Mouse (Mus musculus) cerebellum, adult 9-11 months (tissue): Measurements from ENCODE around the gene Sorbs2.

Experiments
- DNase-seq: peaks from one replicate; pipeline ENCODE4 v3.0.0; 2022

Sorbs2 gene

GRCm38 (mm10) chr8:45687942-45688695, 180.5 kb downstream of the Sorbs2 start:
- no peak for DNase-seq

GRCm38 (mm10) chr8:45689611-45690207, 182.1 kb downstream of the Sorbs2 start:
- no peak for DNase-seq

- no peak for DNase-seq
These were observed 192.5 kb downstream of the Sorbs2 start for GRCm38 (mm10) chr8:45700100-45700499.

GRCm38 (mm10) chr8:45703700-45704101, 196.1 kb downstream of the Sorbs2 start:
- DNase-seq: no peak

- no peak for DNase-seq
These were observed 201.5 kb downstream of the Sorbs2 start for GRCm38 (mm10) chr8:45709098-45709497.

- no peak for DNase-seq
These were observed 202.1 kb downstream of the Sorbs2 start for GRCm38 (mm10) chr8:45709734-45710133.

GRCm38 (mm10) chr8:45712610-45713009, 205.0 kb downstream of the Sorbs2 start:
- DNase-seq: no peak

- no peak for DNase-seq
These were observed 207.2 kb downstream of the Sorbs2 start for GRCm38 (mm10) chr8:45714806-45715205.

- DNase-seq: no peak
These were observed 207.9 kb downstream of the Sorbs2 start for GRCm38 (mm10) chr8:45715330-45716027.

GRCm38 (mm10) chr8:45719776-45720175, 212.2 kb downstream of the Sorbs2 start:
- no peak for DNase-seq

GRCm38 (mm10) chr8:45724204-45724603, 216.6 kb downstream of the Sorbs2 start:
- no peak for DNase-seq

- DNase-seq: no peak
These were observed 217.7 kb downstream of the Sorbs2 start for GRCm38 (mm10) chr8:45725321-45725720.

GRCm38 (mm10) chr8:45729850-45730382, 222.3 kb downstream of the Sorbs2 start:
- no peak for DNase-seq

- no peak for DNase-seq
These were observed 223.2 kb downstream of the Sorbs2 start for GRCm38 (mm10) chr8:45730795-45731194.

- DNase-seq: no peak
These were observed 226.5 kb downstream of the Sorbs2 start for GRCm38 (mm10) chr8:45734071-45734470.

- DNase-seq: no peak
These were observed 229.7 kb downstream of the Sorbs2 start for GRCm38 (mm10) chr8:45737266-45737665.

- no peak for DNase-seq
These were observed 235.7 kb downstream of the Sorbs2 start for GRCm38 (mm10) chr8:45743326-45743725.

GRCm38 (mm10) chr8:45743739-45744138, 236.2 kb downstream of the Sorbs2 start:
- no peak for DNase-seq

- DNase-seq: no peak
These were observed 244.2 kb downstream of the Sorbs2 start for GRCm38 (mm10) chr8:45751512-45752502.

GRCm38 (mm10) chr8:45755482-45755881, 247.9 kb downstream of the Sorbs2 start:
- no peak for DNase-seq

GRCm38 (mm10) chr8:45755972-45756371, 248.4 kb downstream of the Sorbs2 start:
- no peak for DNase-seq

GRCm38 (mm10) chr8:45760622-45761021, 253.0 kb downstream of the Sorbs2 start:
- no peak for DNase-seq
